Mouse (Mus musculus) cerebellum, adult 8-10 months (tissue): ENCODE measurements around the gene Ranbp17.

ENCODE experiments used
- DNase-seq: peaks from one replicate; pipeline ENCODE4 v3.0.0; 2022

The Ranbp17 gene

GRCm38 (mm10) chr11:33195531-33196446 is 317.8 kb downstream of the Ranbp17 start:
- no peak for DNase-seq

- no peak for DNase-seq
Measured at GRCm38 (mm10) chr11:33195061-33195460, 318.5 kb downstream of the Ranbp17 start.

DNA sequence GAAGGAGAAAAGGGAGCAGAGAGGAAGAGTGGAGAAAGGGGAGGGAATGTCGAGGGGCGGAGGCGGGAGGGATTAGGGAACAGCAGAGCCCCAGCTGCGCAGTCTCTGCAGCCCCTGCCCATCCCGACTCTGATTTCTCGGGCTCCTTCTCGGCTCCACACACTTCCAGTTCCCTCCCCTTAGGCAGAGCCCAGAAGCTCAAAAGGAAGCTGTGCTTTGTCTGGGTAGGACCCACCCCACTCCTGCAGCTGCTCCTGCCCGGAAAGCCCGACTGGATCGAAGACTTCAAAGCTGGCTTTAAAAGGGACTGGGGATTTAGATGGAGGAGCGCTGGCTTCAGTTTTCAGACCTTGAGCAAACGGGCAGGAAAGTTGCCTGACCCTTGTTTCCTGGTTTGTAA is 319.9 kb downstream of the Ranbp17 start:
- DNase-seq: no peak

DNA sequence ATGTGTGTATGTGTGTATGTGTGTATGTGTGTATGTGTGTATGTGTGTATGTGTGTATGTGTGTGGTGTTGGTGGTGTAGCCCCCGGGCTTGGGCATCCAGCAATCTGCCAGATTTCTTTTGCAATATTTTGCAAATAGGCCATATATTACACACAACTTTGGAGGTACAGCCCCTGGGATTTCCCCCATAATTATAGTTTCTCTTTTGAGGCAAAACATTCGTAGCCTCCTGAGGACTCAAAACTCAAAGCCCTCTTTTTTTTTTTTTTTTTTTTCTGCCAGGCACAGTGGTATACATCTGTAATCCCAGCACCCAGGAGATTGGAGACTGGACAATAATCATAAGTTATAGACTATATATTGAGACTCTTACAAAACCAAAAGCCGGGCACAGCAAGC is 331.7 kb downstream of the Ranbp17 start:
- no peak for DNase-seq

- no peak for DNase-seq
Measured at GRCm38 (mm10) chr11:33180701-33181116, 332.8 kb downstream of the Ranbp17 start.

GRCm38 (mm10) chr11:33179802-33180201 is 333.7 kb downstream of the Ranbp17 start:
- no peak for DNase-seq

DNA sequence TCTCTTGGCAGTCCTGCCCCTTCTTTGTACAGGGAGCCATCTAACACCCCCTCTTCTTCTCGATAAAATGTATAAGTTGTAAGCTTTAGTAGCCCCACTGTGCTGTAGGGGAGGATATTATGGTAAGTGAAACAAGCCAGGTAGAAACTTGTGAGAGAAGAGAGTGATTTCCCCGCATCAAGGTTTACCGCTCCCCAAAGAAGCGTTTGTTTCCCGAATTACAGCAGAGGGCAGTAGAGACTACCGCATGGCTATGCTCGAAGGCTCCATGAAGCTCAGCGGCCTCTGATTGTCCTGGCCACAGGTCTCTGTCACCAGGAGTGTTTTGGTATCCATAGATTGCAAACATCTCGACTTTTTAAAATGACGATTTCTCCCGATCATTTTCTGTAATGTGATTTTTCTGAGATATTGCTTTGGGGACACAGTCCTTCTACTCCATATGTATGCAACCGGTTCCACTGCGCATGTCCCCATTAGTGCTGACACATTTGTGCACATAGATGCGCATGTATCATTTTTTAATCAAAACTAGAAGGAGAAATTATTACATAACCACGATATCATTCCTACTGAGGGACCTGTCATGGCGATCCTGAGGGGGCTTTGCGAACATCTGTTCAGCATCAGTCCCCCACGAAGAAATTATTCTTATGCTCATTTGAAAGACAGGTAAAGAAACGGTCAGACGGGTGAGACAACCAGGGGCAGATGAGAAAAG is 336.9 kb downstream of the Ranbp17 start:
- peak; percentile 56 for DNase-seq

DNA sequence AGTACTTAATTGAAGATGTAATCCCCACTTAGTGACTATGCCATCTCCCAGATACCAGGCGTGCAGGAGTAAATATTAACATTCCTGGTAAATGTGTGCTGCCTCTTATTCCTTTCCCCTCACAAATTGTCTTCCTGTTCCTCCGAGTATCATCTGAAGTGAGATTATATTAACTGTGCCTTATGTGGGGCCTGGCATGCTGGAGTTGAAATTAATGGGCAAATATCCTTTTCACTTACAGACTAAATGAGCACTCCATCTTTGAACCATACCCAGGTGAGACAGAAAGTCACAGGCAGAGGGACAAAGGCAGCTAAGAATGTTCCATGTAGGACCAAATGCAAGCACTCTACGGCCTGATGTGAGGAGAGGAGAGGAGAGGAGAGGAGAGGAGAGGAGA is 337.8 kb downstream of the Ranbp17 start:
- DNase-seq: no peak

DNA sequence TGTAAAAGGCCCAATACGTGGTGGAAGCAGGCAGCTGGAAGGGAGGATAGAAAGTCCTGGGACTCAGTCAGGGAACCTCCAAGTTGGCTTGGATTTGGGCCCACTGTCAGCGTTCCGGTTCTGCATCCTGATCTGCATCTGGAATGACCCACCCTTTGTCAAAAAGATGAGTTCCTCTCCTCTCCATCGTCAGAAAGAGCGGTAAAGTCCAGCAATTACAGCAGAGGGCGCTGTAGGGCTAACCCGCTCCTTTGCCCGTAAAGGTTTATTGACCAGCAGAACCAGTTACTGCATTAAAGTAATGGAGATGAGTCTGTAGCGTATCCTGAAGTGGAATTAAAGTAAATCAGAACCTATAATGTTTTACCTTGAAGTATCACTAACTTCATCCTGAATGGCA is 343.1 kb downstream of the Ranbp17 start:
- peak; percentile 51 for DNase-seq

GRCm38 (mm10) chr11:33162998-33163506 is 350.5 kb downstream of the Ranbp17 start, which contains the start of gene Npm1:
Gene Npm1 (minus strand): TSS chr11:33163206.
- DNase-seq: peak; percentile 100

DNA sequence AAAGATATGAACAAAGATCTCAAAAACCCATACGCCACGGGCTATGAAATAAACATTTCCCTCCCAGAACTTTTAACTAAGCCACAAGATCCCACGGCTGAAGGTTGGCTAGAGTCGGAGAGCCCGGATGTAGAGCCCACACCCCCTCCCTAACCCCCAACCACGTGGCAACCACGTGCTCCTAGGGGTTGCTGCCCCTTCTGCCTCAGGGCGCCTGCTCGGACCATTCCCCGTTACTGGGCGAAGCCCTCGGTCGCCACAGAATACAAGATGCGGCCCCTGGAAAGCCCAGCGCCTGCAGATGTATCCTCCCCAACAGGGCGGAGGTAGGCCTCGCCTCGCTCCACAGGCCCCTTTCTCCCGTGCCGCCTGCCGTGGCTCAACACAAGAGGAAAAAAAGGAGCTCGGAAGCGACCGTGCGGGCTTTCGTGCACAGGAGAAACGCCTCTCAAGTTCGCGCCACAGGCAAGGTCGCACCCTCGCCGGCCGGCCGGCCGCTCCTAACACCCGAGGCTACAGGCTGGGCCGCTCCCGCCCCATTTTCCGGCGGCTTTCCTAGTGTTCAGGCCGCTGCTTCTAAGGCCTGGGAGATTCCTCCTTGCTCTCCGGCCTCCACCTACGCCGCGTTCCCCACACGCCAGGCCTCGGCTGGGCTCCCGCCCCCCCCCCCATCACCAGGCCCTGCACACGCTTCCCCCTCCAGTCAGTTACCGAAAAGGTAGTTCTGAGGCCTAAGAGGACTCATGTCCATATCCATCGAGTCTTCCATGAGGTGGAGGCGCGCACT is 351.1 kb downstream of the Ranbp17 start:
- DNase-seq: peak; percentile 57
